Mouse (Mus musculus) megakaryocyte, adult 5-6 weeks (primary cell): Measurements from ENCODE around the gene Bcl7b. TPM values are rescaled to one million over a fixed set of nuclear protein-coding genes. Genes with fewer than 3 reads are reported as not detected.
A peak's percentile ranks its signal among the peaks of the same experiment; 100 is the strongest.

Source experiments
- ATAC-seq: 2 replicates; pipeline ENCODE4 v1.8.0; 2016; ENCODE audit warnings: mild to moderate bottlenecking, inconsistent platforms; ENCODE audit not compliant: poor library complexity, severe bottlenecking
- total RNA-seq, 2 experiments: library from RNA; stranded (forward) in 1 of 2; stranded (reverse) in 1 of 2; fragments of 153-499, 151-499 nt in 1 of 2; fragments of 221-1000, 200-1000 nt in 1 of 2; gene quantifications; 2 replicates each; pipeline versions ENCODE4 v1.2.3 to v1.2.4; 2015 to 2017

Bcl7b gene
- 23.5 and 46.6 TPM in 2 replicates for total RNA-seq (2015)
- total RNA-seq (2017): 27.4 and 38.8 TPM in 2 replicates

DNA sequence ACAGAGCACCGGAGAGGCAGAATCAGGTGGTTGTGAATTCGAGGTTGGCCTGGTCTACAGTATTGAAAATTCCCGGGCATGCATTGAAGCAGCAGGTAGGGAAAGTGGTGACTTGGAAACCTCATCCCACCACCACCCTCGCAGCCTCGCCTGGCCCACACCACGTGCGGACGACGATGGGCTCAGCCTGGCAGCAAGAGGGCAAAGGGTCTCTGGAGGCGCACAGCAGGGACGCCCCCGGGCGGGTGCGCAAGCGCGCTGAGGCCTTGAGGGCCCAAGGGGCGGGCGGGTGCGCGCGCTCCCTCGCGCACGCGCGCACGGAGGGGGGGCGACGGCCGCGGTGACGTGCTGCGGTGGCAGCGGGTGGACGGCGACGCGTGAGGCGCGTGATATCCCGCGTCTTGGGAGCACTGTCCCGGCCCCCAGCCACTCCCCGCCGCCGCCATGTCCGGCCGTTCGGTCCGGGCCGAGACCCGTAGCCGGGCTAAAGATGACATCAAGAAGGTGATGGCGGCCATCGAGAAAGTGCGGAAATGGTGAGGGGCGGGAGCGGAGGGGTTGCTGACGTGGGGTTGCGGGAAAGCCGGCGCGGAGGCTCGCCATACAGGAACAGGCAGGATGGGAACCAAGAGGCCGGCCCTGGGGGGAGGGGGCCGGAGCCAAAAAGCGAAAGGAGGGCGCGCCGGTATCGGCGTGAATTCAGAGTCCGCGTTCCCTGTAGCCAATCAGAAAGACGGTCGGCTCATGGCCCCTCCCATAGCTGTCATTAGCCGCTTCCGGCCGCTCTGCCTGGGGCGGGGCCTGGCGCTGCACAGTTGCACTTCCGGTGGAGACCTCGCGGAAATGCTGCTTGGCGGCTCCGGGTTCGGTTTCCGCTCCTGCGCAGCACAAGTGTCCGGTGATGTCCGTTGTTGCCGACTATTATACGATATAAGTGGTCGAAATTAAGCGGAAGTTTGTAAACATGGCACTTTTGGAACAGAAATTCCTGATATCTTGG lies at the start of gene Bcl7b:
Gene Bcl7b, plus strand, starts transcription at position 221 of the 1,000 bp plus-strand sequence.
- ATAC-seq: peak; percentile 95

DNA sequence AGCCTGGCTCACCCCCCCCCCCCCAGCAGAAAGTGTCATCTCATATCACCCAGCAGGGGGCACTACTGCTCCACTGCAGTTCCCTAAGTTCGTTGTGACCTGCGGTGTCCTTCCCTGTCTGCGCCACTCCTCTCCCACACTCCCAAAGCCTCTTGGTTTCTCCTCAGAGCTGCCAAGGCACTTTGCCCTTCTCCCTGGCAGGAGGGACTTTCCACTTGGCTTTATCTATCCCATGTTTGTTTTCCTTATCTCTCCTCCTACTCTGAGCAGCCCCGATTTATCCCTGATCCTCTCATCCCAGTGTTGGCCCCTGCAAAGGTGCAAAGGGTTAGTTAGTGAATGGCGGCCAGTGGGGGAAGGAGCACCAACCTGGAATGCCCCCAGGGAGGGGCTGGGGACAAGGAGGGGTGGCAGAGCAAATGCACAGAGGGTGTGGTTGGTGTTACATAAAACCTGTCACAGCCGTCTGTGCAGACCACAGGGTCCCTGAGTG lies 49.4 kb upstream of the Bcl7b start:
- ATAC-seq: peak; percentile 96

DNA sequence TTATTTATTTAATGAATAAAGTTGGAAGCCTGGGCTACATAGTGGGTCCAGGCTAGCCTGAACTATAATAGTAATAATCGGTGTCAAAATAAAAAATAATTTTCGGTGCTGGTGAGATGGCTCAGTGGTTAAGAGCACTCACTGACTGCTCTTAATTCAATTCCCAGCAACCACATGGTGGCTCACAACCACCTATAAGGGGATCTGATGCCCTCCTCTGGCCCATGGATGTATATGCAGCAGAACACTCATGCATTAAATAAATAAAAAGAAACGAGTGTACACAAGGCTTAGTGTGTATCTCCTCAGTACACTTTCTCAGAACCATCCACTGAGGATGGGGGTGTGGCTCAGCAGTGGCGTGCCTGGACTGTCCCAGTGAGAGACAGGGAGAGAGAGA lies 47.3 kb upstream of the Bcl7b start:
- no peak for ATAC-seq

DNA sequence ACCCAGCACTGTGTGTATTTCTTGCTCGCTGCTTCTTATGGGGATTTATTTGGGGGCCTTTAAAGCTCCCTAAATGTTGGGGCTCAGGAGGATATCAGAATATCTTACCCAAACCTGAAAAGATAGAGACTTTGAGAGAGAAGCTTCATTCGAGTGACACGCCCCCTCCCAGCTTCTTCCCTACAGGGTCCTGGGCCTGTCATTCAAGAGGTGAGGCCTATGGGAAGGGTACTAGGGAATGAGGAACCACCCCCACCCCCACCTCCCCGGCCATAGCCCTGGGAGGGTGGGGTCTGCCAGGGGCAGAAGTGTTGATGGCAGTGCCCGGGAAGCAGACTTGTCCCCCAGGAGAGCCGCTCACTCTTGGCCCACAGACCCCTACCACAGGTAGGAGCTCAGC lies 42.0 kb upstream of the Bcl7b start:
- peak; percentile 41; the same call in 1 of the 2 replicates for ATAC-seq

DNA sequence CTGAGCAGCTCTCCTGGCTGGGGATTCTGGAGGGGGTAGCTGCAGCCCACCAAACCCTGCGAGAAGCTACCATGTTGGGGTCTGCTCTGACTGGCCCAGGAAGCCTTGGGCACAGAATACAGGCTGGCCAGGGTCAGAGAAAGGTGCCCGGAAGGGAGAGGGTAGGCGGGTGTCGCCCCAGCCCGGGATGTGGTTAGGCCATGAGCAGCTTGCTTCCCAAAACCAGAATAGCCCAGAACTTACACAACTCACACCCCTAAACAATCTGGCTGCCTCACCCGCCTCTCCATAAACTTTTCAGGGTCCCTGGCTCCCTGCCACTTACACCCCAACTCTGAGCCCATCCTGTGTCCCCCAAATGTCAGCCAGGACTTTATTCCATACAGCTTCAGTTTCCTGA lies 40.4 kb upstream of the Bcl7b start:
- ATAC-seq: peak; percentile 90

DNA sequence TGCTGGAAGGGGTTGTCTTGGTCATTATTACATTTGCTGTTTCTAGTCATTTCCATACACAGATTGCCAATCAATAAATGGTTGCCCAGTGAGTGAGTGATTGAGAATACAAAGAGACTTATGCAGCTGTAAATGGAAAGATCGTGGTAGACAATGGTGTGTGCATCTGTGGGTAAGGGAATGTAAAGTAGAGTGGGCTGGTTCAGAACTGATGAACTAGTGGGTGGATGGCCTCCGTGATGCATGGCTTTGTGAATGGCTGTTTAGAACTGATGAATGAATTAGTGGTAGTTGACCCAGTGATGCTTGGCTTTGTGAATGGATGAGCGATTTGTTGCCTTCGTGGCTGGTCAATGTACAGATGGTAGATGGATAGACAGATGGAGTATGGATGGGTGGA lies 38.3 kb upstream of the Bcl7b start:
- no peak for ATAC-seq

DNA sequence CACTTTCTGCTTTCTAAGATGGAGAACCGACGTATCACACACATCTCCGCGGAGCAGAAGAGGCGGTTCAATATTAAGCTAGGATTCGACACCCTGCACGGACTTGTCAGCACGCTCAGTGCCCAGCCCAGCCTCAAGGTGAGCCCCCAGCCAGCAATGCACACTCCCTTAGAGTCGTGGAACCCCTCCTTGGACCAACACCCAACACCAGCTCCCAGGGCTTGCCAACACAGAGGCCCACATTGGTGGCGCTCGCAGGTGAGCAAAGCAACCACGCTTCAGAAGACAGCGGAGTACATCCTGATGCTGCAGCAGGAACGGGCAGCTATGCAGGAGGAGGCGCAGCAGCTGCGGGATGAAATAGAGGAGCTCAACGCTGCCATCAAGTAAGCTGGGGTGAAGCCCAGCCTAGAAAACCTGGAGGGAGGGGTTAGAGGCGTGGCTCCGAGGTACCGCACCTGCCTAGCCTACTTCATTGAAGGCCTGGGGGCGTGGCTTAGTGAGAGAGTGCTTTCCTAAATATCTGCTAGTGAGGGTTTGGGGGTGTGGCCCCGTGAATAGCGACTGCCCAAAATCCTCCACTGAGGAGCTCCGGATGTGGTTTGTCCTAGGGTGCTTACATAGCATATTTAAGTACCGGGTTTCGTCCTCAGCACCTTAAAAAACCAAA lies 34.2 kb upstream of the Bcl7b start:
- peak; percentile 73 for ATAC-seq

DNA sequence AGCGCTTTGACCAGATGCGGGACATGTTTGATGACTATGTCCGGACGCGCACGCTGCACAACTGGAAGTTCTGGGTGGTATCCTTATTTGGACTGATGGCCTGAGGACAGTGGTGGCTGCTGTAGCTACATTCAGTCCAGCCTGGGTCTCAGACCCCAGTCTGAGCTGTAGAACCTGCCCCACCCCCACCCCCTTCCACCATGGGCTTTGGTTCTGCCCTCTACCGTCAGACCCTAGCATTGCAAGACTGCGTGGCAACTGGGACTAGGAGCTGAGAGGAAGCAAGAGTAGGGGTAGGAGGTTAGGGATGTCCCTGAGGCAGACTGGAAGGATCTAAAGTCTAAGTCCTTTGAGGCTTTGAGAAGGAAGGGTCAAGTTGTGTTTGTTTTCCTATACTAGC lies 33.5 kb upstream of the Bcl7b start:
- ATAC-seq: peak; percentile 80

DNA sequence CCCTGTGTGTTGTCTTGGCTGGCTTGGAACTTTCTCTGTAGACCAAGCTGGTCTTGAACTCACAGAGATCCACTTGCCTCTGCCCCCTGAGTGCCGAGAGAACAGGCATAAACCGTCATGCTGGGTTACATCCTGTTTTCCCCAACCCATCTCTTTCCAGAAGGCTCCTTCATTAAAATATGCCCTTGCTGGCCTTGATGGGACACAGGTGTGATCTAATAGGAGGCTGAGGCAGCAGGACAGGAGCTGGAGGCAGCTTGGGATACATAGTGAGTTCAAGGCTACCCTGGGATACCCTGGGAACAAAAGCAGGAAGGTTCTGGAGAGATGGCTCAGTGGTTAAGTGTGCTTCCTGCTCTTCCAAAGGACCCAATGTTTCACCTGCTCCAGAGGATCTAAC lies 28.2 kb upstream of the Bcl7b start:
- no peak for ATAC-seq

DNA sequence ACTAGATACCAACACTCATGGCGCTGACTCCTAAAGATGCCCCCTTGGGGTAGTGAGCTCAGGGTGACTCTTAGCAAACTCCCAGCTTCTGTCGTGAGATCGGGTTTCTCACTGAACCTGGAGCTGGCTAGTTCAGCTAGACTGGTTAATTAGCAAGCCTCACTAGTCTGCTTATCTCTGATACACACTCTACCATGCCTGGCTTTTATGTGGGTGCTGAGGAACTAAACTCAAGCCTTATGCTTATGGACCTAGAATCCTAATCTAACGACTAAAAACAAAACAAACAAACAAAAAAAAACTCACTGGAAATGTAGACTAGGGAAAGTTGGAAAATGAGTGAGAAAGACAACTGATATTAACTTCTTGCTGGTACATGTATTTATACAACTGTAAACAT lies 23.6 kb upstream of the Bcl7b start:
- no peak for ATAC-seq

DNA sequence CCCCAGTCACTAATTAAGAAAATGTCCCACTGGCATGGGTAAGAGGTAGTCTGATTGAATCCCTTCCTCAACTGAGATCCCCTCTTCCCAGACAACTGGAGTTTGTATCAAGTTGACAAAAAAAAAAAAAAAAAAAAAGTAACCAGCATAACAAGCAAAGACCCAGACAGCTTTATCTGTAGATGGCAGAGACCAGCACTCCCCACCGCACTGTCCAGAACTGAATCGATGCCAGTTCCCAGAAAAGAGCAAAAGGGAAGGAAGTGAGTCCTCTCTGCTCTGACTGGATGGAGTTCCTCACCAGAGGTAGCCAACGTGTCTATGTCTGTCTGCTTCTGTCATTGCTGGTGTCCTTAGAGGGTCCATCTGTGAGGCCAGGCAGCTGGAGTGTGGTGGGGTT lies 22.6 kb upstream of the Bcl7b start:
- no peak for ATAC-seq

DNA sequence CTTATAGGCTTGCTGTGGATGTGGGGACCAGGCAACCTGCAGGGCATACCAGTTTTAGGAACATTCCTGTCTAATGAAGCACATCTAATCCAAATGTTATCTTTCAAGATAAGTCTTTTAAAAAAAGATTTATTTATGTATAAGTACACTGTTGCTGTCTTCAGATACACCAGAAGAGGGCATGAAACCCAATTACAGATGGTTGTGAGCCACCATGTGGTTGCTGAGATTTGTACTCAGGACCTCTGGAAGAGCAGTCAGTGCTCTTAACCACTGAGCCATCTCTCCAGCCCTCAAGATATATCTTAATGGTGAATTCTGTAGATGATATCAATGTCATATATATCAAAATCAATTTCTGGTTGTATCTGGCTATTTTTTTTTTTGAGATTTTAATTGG lies 22.1 kb upstream of the Bcl7b start:
- no peak for ATAC-seq

DNA sequence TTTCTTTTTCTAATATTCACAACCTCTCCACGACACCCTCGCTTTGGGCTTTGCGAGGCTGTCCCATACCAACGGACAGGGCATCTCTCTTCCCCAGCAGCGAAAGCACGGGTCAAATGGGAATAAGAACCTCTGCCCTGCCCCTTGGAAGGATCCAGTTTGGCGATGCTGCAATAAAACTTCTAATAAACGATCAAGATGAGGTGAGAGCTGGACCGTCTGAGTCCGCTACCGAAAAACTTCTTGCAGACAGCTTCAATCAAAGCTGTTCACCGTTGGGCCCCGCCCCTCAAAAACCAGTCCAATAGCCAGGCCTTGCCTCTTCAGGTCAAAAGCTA lies 19.4 kb upstream of the Bcl7b start:
- no peak for ATAC-seq

DNA sequence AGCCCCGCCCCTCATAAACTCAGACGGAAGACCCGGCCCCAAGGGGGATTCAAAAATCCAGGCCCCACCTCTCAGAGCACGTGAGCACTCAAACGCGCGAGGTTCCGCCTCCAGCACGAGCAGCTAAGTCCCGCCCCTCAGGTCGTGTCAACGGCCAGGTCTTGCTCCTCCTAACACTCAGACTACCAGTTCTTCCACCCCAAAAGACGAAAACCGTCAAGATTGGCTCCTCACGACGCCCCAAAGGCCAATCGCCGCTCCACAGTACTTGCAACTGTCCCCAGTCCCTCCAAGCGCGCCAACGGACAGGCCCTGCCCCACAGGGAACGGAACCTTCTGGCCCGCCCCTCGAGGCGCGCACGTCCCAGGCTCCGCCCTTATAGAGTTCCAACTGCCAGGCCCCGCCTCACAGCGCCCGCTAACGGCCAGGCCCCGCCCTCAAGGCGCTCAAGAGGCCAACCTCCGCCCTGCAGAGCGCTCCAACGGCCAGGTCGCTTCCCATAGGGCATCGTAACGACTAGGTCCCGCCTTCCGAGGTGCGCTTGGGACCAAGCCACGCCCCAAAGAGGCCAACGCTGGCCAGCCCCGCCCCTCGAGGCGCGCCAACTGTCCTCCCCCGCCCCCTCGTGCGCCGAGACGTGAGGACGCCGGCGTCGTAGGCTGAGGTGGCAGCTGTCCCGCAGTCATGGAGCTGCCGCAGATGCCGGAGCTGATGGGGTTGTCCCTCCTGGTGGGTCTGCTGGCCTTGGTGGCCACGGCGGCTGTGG lies 18.8 kb upstream of the Bcl7b start, which contains the start of gene Tbl2:
Gene Tbl2, plus strand, starts transcription at position 605 of the 767 bp plus-strand sequence.
- peak; percentile 89 for ATAC-seq

DNA sequence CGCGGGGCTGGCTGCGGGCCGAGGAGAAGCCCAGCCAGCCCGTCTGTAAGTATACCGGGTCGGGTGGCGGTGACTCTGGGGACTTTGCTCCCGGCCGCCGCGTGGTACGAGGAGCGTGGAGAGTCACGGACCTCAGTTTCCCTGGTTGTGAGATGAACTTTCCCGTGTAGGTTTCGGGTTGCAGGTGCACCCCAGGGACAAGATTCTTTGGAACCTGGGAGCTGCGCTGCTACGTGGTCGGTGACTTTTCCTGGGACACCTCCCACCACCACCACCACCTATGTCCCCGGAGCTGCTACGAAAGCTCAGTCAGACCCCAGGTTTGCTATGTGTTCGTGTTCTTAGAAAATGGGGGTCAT lies 18.3 kb upstream of the Bcl7b start:
- no peak for ATAC-seq

DNA sequence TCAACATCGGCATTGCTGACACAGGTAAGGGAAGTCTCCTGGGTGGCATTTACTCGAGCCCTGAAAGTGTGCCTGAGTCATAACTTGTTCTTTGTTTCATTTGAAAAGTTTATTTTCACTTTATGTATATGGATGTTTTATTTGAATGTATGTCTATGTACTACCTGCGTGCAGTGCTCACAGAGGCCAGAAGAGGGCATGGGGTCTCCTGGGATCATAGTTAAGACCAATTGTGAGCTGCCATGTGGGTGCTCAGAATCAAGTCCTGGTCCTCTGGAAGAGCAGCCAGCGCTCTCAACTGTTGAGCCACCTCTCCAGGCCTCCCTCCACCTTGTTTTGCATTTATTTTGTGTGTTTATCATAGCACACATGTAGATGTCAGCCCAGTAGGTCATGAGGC lies 11.6 kb upstream of the Bcl7b start:
- ATAC-seq: no peak

DNA sequence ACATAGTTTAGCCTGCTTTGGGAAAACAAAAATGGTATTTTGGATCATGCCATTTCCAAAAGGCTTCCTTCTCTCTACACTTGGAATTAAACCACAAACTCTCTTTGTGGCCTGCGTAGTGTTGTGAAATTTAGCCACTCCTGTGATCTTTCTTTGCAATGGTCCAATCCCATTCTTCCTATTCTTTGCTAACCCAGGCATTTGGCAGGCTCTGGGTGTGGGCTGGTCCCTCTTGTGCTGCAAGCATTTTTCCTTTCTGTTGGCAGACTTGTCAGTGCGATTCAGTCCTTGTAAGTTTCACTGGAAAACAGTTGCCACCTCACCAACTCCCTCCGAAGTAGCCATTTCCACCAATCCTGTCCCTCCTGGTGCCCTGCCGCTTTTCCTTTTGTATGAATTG lies 6.9 kb upstream of the Bcl7b start:
- no peak for ATAC-seq

DNA sequence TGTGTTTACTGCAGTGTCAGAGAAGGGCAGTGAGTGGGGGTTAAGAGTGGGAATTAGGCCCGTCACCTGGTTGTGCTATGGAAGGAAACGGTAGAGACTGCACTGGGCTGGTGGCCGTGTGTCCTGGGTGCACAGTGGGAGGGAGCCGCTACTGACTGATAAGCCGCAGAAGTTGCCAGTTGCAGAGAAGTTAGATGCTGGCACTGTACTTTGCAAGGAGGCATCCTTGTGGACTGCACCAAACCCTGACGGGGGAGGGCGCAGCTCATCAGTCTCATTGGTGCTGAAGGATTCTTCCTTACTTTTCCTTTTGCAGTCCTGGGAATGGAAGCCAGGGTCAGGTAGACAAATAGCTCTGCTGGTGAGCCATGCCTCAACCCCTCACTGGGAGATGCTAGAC lies 6.4 kb upstream of the Bcl7b start:
- ATAC-seq: no peak

DNA sequence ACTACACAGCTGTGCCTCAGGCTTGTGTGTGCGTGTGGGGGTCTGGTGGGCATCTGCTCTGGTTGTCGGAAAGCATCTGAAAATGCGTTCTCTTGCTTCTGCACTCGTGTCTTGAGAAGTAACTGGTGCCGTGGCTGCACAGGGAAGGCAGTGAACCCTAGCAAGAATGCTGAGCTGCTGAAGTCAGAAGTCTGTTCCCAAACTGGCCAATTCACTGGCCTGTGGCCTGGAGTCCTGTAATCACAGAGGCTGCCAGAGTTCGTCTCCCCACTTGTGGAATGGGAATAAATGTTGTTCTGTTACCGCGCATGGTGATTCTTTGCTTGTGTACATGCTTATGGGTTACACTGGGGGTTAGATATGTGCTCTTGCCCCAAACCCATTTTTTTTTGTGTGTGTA lies 5.7 kb upstream of the Bcl7b start:
- ATAC-seq: no peak

DNA sequence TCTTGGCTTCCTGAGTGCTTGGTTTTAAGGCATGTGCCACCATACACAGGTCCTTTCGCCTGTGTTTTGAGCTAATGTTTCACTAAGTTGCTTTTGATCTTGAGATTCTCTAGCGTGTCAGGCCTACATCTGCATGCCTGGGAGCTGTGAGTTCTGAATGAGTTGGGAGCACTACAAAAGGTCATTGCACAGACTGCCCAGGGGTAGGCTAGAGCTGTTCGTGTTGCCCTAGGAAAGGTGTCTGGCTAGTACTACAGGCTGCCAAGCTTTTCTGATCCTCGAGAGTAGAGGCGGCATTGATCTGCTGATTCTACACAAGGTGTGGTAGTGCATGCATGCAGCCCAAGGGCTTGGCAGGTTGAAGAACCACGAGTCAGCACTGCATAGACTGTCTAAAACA lies 5.3 kb upstream of the Bcl7b start:
- ATAC-seq: no peak

DNA sequence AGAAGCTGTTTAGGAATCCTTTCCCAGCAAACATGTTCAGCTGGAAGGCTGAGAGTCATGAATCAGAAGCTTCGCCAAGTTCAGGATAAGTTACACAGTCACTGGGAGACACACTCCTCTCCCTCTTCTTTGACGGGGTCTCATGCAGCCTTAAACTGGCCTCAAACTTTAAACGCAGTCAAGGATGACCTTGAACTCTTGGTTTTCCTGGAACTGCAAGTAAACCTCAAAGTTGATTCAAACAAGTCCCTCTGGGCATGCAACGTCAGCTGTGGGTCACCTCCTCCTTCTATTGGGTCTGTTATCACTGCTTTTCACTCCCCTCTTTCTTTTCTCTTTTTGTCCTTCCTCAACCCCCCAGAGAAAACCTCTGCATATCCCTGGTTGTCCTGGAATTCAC lies 1.2 kb upstream of the Bcl7b start:
- ATAC-seq: no peak
